Mouse (Mus musculus) layer of hippocampus, adult 2 months (tissue): ENCODE measurements at regions not wholly inside any gene's neighbourhood (a gene's known extent, or its start where the extent isn't known, plus 50 kb on each side); places are given as distances from the start of the nearest gene placed in this dataset.
"Not testable (repeated sequence)": the region's sequence is repeated elsewhere in the genome, so short reads cannot be mapped to it uniquely, and the experiment has no call there.

Experiments
- DNase-seq, 2 experiments: peaks; one replicate each; pipeline ENCODE4 v3.0.0; 2022; ENCODE audit warnings: low spot score in 2 of 2
- H3K27ac ChIP-seq: fragments of 200-600 bp; 2 replicates; pipeline ENCODE4 v1.8.1; 2022
- H3K4me3 ChIP-seq: fragments of 200-600 bp; 2 replicates; pipeline ENCODE4 v1.8.1; 2022; ENCODE audit warnings: mild to moderate bottlenecking
- CTCF ChIP-seq: fragments of 200-600 bp; conservative IDR thresholded peaks from 2 replicates; pipeline ENCODE4 v1.8.1; 2022; ENCODE audit warnings: antibody characterized with exemption, mild to moderate bottlenecking, moderate library complexity

DNA sequence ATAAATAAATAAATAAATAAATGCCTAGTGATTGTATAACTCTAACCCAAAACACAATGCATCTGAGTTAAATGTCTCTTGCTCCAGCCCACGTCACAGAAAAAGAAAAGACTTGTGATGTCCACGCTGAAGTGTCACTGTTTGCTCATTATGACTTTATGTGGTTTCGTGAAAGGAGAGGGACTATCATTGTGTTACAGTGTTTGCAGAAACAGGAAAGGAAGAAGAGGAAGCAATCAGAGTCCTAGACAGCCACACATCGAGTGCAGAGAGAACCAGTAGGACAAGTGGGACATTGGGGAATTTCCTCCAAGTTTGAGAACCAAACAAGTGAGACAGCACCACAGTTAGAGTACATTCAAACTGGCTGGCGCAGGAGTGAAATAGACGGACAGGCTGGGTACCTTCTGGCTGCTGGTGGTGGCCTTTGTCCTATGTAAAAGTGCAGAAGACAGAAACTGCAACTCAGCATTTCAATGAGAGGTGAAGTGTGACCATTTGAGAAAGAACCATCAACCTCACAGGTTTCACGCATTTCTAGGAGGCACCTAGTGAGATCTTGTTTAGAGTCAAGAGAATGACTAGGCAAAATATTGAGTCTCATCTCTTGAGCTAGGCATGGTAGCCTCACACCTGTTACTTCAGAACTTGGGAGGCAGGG lies 59.6 kb downstream of the Fasl start:
- no peak overlapping the region for H3K4me3 ChIP-seq
- H3K27ac ChIP-seq: no peak overlapping the region
- no peak for DNase-seq
- no peak for TF ChIP-seq CTCF

DNA sequence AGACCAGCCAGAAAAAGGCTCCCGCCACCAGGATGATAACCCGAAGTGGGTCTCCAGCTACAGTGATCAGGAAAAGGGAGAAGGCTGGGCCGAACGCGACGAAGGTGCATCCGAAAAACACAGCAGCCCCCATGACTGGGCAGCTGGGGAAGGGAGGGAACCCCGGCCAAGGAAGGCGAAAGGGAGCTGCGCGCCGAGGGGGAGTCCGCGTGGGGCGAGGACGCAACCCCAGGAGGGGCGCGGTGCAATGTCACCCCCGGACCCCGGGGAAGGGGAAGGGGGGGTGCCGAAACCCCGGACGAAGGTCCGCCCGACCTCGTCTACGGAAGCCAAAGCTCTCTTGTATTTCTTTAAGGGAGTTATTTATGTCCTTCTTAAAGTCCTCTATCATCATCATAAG lies 60.9 kb downstream of the Fasl start:
- H3K27ac ChIP-seq, DNase-seq: not testable (repeated sequence)

DNA sequence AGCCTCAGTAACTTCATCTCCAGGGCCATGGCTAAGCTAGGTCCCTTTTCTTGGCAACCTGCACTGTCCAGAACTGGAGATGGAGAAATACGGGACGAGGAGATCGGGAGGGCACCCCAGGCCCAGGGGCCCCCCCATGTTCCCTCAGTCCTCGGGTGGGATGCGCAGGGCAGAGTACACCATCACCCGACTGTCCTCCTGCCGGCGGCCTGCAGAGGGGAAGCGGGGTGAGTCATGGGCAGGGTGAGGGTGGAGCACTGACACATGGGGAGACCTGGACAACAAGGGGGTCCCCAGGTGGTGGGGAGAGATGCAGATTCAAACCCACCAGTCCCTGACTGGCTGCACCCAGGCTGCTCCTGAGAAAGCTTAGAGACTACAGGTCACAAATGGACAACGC lies 62.2 kb downstream of the Fasl start:
- not testable (repeated sequence) for H3K27ac ChIP-seq, DNase-seq, H3K4me3 ChIP-seq

More for the DNA sequence above, 60.9 kb downstream of the Fasl start:
- not testable (repeated sequence) for H3K4me3 ChIP-seq

DNA sequence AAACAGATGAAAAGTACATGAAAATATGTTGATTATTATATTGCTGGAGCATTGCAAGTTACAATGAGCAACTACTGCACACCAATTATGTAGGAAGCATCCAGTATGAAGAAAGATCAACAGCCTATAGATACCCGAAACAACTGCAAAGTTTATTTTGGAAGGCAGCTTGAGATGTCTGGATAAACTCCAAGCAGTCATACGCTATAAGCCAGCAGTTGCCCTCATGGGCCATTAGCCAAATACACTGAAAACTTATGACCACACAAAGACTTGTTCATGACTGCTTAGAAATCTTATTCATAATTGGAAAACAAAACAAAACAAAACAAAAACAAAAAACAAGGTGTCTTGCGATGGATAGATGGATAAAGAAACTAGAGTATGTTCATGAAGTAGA lies 68.4 kb downstream of the Fasl start:
- TF ChIP-seq CTCF: no peak
- Histone ChIP-seq H3K4me3 (no peak overlapping the region), H3K27ac (no peak overlapping the region)
- DNase-seq: no peak

DNA sequence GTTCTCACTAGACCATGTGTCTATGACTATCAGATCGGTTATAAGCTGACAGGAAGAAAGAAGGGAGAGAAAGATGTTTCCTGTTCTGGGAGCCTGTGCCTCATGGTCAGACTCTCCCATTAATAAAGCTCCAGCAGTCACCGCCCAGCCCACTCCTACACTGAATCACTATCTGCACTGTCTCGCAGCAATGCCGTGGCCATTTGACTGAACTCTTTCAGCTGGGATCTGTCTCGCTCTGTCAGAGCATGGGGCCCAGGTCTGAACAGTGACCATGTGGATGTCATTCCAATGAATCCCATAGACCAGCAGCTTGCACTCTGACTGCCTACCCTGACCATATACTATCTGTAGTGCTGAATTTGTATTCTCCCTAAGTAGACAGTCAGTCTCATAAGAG lies 70.0 kb downstream of the Fasl start:
- DNase-seq: no peak
- no peak for TF ChIP-seq CTCF
- Histone ChIP-seq H3K4me3 (no peak overlapping the region), H3K27ac (no peak overlapping the region)

DNA sequence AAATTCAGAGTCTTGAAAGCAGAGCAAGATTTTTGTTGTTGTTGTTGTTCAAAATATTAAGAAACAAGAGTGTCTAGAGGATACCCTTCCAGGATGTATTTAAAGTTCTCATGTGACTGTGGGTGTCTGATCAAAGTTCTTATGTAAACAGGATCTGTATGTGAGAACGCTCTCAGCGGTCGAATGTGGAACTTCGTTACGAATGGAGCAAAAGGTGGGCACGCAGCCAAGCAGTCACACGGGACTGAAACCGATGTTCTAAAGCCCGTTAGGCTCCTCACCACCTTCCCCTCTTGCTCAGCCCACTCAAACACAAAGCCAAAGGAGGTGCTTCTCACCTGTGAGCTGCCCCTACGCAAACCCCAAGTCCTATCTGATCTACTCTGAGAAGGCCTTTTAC lies 75.4 kb downstream of the Fasl start:
- TF ChIP-seq CTCF: peak; percentile 69
- DNase-seq: peak; percentile 29 to 51
- Histone ChIP-seq H3K27ac (no peak overlapping the region), H3K4me3 (peak overlapping the region; percentile 15; the same call in 1 of the 2 replicates)

DNA sequence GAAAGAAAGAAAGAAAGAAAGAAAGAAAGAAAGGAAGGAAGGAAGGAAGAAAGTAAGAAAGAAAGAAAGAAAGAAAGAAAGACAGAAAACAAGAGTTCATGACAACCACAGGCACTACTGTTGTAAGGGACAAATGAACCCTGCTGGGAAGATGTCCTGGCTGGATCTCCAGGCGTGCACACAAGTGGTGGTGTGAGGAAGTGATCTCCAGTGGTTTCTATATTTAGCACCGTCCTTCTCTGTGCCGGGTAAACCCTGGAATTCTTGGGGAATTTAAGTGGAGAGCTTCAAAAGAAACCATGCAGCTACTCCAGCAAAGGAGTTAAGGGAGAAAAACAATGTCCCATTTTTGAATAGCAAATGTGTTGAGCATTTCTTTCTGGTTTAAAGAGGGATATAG lies 76.0 kb downstream of the Fasl start:
- no peak for TF ChIP-seq CTCF
- no peak for DNase-seq

DNA sequence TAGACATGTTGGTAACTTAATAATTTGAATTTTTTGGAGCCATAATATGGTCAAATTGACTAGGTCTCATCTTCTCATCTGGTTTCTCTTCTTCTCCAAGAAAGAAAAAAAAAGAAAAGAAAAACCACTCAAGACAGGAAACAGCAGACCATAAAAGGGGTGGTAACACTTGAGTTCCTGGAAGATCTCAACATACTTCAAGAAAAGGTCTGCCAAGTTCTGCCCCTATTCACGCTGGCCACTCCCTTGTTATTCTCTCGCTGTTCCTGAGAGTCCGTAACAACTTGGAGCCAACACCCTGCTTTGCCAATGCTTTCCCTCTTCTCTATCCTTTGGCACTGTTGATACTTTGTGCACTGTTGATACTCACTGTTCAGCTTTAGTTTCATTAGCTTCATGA lies 81.2 kb downstream of the Fasl start:
- TF ChIP-seq CTCF: no peak
- no peak overlapping the region for H3K4me3 ChIP-seq
- no peak overlapping the region for H3K27ac ChIP-seq
- no peak for DNase-seq

More for the DNA sequence above, 76.0 kb downstream of the Fasl start:
- H3K4me3 ChIP-seq: no peak overlapping the region
- no peak overlapping the region for H3K27ac ChIP-seq

DNA sequence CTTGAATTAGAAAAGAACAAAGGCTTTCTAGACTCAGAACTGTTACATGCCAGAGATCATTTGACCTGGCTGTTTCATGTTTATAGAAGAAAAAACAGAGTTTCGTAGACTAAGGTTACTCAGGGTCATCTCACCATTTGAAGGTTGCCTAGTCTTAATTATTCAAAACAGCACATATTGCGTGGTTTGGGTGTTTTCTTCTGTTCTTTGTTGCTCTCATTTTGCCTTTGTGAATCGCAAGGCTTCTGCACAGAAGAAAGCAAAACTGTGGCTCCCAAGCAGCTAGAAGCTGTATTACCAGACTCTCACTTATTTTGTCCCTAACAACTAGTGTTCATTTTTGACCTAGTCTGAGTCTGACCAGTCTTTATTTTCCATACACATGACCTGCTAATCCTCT lies 83.3 kb downstream of the Fasl start:
- no peak for DNase-seq
- Histone ChIP-seq H3K4me3 (no peak overlapping the region), H3K27ac (no peak overlapping the region)
- TF ChIP-seq CTCF: no peak

DNA sequence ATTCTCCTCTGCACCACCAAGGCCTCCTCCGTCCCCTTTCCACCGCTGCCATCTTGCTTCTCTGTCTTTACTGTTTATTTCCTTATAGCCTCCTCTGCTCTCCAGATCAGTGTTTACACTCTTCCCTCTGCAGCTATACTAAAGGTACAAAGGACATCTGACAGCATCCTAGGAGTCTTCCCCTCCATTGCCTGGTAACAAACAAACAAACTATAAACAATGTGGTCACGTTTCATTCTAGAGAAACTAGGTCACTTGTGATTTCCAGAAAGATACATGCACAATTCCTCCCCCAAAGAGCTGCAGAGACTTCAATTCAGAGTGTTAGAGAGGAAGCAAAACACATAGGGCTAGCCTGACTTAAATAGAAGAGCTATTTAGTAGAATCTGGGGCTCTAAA lies 83.8 kb downstream of the Fasl start:
- no peak for TF ChIP-seq CTCF
- no peak overlapping the region for H3K27ac ChIP-seq
- H3K4me3 ChIP-seq: no peak overlapping the region
- DNase-seq: no peak

DNA sequence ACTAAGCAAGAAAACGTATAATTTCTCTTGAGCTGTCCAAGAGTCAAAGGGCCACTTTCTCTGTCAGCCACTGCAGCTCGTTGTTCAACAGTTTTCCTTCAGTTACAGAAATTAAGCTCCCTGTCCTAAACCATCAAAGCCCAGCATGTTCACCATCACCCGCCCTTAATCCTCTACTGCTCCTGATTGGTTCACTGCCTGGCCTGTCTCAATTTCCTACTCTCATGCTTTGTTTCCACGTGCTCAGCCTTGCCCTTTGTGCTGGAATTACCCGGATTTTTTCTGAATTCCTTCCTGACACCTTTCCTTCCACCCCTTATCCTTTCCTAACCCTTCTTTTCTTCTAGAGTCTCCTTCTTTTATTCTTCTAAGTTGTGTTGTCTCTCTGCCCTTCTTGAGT lies 92.4 kb downstream of the Fasl start:
- H3K27ac ChIP-seq: no peak overlapping the region
- TF ChIP-seq CTCF: no peak
- DNase-seq: no peak
- no peak overlapping the region for H3K4me3 ChIP-seq

DNA sequence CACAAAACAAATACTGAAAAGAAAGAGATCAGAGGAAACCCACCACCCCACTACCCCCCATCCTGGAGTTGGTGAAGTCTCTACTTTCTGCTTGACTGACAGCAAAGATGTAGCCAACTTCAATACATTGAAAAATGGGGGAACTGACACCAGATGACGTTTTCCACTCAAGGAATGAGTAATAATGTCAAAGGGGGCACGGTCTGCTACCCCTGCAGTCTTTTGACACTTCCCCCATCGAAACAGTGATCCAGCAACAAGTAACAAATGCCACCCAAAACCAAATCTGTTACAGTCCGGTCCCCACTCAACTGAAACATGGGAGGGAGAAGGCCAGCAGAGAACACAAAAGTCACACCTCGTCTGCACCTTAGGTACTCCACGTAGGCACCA lies 94.5 kb downstream of the Fasl start:
- DNase-seq: no peak
- no peak overlapping the region for H3K27ac ChIP-seq
- TF ChIP-seq CTCF: no peak
- H3K4me3 ChIP-seq: no peak overlapping the region

DNA sequence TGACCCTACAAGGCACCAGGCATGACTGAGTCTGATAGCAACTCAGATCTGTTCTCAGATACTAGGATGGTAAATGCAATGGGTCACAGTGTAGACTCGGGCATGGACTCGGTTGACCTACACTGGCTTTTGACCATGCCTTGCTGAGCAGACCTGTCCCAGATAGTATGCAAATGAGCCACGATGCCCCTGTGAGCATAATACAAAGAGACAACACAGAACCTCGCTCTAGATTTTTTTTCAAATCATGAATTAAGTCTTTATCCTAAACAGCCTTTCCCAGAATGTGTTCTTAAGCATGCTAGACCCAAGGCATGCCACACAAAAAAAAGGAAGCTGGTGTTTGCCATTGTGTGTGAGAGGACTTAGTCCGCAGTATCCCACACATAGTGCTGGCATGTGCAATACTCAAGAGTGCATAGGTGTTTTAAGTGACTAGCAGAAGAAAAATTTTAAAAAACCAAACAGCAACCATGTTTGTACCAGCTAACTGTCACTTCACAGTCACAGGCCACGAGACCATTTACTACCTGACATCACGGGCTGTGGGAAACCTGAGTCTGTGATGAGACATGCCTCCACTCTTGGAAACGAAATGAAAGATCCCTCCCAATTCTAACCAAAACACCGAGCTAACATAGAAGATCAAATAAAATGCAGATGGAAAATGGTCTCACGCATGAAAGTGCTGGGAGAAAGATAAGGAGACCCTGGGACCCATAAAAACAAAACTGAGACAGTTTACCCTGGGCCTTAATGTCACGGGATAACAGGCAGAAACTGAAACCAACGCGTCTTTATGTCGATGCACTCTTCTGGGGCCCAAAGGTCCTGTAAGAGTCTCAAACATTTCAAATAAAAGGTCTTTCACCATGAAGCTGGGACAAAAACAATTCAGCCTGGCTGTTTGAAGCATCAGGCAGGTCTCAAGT lies 95.2 kb downstream of the Fasl start:
- Histone ChIP-seq H3K27ac (no peak overlapping the region), H3K4me3 (no peak overlapping the region)
- TF ChIP-seq CTCF: no peak
- no peak for DNase-seq

DNA sequence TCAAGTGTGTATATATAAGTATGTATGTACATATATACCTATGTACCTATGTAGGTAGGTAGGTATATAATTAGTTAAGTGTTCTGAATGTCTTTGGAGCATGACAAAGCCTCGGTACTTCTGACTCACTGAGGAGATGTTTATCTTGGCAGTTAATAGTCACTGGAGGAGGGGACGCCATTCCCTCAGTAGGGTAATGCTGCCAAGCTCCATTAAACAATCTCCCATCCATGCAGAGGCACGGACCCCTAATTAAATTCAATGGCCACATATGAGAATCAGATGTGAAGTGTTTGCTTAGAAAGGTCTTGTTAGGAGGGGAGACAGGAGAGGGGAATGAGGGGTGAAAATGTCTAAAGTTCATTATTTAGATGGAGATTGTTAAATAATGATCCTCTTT lies 99.3 kb downstream of the Fasl start:
- no peak overlapping the region for H3K4me3 ChIP-seq
- DNase-seq: no peak
- H3K27ac ChIP-seq: no peak overlapping the region
- no peak for TF ChIP-seq CTCF
